Mouse (Mus musculus) hindbrain, embryonic 10.5 days (tissue): ENCODE measurements around the gene Olfr70. TPM values are rescaled to one million over a fixed set of nuclear protein-coding genes. Genes with fewer than 3 reads are reported as not detected.
A peak's percentile ranks its signal among the peaks of the same experiment; 100 is the strongest.

Source experiments
- DNase-seq: peaks from one replicate; pipeline ENCODE4 v3.0.0-alpha.2; 2017; ENCODE audit warnings: low spot score
- H3K27ac ChIP-seq: fragments of 300-500 bp; sonication (generic); 2 replicates; pipeline ENCODE4 v1.5.1; 2016; ENCODE audit warnings: mild to moderate bottlenecking, moderate library complexity
- H3K27me3 ChIP-seq: fragments of 300-500 bp; sonication (generic); 2 replicates; pipeline ENCODE4 v1.6.1; 2016; ENCODE audit warnings: mild to moderate bottlenecking; ENCODE audit not compliant: poor library complexity, insufficient read depth, severe bottlenecking
- H3K36me3 ChIP-seq: fragments of 300-500 bp; sonication (generic); 2 replicates; pipeline ENCODE4 v1.6.1; 2016; ENCODE audit warnings: mild to moderate bottlenecking, moderate library complexity
- H3K4me1 ChIP-seq: fragments of 300-500 bp; sonication (generic); replicated peaks from 2 replicates; pipeline ENCODE4 v1.6.1; 2016; ENCODE audit warnings: mild to moderate bottlenecking
- H3K4me3 ChIP-seq: fragments of 300-500 bp; sonication (generic); 2 replicates; pipeline ENCODE4 v1.5.1; 2016; ENCODE audit warnings: mild to moderate bottlenecking, moderate library complexity
- H3K9me3 ChIP-seq: fragments of 300-500 bp; sonication (generic); 2 replicates; pipeline ENCODE4 v1.6.1; 2016; ENCODE audit warnings: mild to moderate bottlenecking, moderate library complexity
- WGBS: fragments of 180-500 bp; shearing (Covaris S2); methylation state at CpG from one replicate; pipeline ENCODE4 v1.1.7; 2016; 5-methylcytosine and 5-hydroxymethylcytosine counted together
- polyA plus RNA-seq: library from polyadenylated mRNA; unstranded; fragments of >200 nt; fragmentation: Nextera tagmentation; extraction: Ambion mirVana; gene quantifications from 2 replicates; pipeline ENCODE4 v1.2.1, GENCODE M21; 2016

Gene Olfr70
- polyA plus RNA-seq, 1 experiment from 2014 or later = not detected

DNA sequence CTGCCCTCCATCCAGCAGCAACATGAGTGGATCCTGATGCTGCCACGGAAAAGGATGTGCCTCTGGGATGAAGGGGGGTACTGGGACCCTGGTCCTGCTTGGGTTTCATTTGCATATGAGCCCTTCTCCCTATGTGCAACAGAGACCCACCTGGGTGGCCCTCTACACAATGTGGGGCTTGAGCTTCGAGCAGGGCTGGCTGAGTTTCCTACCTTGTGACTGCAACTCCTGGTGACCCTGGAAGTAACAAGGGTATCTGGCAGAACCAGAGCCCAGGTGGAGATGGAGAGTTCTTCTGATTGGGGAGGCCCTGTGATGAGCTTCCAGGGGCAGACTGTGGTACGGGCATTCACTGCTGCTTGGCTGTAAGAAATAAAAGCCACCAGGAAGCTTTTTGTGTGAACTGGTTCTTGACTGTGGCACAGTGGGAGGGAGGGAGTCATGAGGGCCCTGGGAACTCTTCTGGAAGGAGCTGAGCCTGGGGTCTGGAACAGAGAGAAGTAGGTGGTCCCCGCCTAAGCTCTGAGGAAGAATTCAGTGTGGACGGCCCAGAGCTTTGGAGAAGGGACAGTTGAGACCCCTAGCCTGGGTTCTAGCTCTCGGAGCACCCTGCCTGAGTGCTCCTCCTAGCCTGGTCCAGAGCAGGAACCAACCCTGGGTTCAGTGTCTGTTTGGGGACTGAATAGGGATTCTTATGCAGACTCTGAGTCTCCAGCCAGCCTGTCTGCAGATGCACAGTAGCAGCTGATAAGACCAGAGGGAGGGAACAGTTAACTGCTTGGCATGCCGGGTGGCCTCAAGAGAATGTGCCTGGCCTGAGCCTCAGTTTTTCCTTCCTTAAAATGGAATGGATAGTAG lies 27.3 kb upstream of the Olfr70 start:
- no peak overlapping the region for H3K27ac ChIP-seq
- peaks cover 28% of the 10 kb centered on the region for H3K4me1 ChIP-seq
- H3K4me3 ChIP-seq = no peak overlapping the region
- no peaks in the 10 kb centered on the region for H3K9me3 ChIP-seq
- 71% methylated on average over 7 of the region's 7 CpGs for WGBS
- no peak for DNase-seq
- H3K27me3 ChIP-seq = no peaks in the 10 kb centered on the region
- no peaks in the 10 kb centered on the region for H3K36me3 ChIP-seq

GRCm38 (mm10) chr4:43726995-43727394 lies 26.4 kb upstream of the Olfr70 start, which contains the start of gene Hrct1:
Gene Hrct1 (plus strand): TSS chr4:43727188.
- DNase-seq = no peak
- 54% methylated on average over 3 of the region's 3 CpGs for WGBS
- no peaks in the 10 kb centered on the region for H3K36me3 ChIP-seq
- H3K9me3 ChIP-seq = no peaks in the 10 kb centered on the region
- H3K27ac ChIP-seq = no peak within 1 kb of the TSS
- peaks cover 28% of the 10 kb centered on the region for H3K4me1 ChIP-seq
- no peak within 1 kb of the TSS for H3K4me3 ChIP-seq
- no peaks in the 10 kb centered on the region for H3K27me3 ChIP-seq

DNA sequence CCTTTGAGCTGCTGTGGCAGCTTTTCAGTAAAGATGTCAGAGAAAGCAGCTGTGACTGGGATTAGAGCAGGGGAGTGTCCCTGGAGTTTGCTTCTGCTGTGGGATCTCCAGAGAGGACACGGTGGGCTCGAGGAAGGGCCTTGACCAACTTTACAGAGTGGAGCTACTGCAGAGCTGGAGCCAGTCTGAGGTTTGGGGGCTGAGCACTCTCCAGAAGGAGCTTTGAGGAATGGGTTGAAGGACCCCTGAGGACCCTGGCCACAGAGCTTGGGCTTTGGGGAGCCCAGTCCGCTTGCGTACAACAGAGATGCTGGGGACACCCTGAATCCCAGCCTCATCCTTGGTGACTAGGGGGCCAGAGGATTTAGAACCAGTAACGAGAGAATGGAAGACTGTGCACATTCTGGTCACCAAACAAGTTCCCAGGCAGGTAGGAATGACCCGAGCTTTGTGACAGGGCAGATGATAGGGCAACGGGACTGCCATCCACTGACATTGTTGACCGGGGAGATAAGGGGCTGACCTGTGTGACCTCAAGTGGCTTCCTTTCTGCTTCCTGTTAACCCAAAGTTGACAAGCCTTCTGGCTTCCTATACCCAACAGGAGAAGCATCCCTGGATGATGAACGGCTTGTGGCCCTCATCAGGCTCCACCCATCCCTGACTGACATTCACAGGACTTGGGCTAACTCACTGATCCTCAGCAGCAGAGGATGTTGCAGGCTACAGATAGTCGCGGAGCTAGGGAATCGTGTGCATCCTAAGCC lies 25.8 kb upstream of the Olfr70 start:
- no peak for DNase-seq
- H3K27ac ChIP-seq = no peak overlapping the region
- no peaks in the 10 kb centered on the region for H3K27me3 ChIP-seq
- no peak overlapping the region for H3K4me3 ChIP-seq
- no peaks in the 10 kb centered on the region for H3K9me3 ChIP-seq
- no peaks in the 10 kb centered on the region for H3K36me3 ChIP-seq
- 71% methylated on average over 12 of the region's 12 CpGs for WGBS
- H3K4me1 ChIP-seq = peaks cover 28% of the 10 kb centered on the region

GRCm38 (mm10) chr4:43724764-43725163 lies 24.2 kb upstream of the Olfr70 start:
- peak; percentile 18 for DNase-seq

GRCm38 (mm10) chr4:43722191-43722590 lies 21.6 kb upstream of the Olfr70 start:
- H3K36me3 ChIP-seq = no peaks in the 10 kb centered on the region

More at GRCm38 (mm10) chr4:43724764-43725163, 24.2 kb upstream of the Olfr70 start:
- Histone ChIP-seq H3K27ac (no peak overlapping the region), H3K4me1 (peaks cover 18% of the 10 kb centered on the region), H3K36me3 (no peaks in the 10 kb centered on the region), H3K27me3 (no peaks in the 10 kb centered on the region), H3K4me3 (no peak overlapping the region), H3K9me3 (no peaks in the 10 kb centered on the region)
- WGBS = 41% methylated on average over 1 of the region's 1 CpGs

DNA sequence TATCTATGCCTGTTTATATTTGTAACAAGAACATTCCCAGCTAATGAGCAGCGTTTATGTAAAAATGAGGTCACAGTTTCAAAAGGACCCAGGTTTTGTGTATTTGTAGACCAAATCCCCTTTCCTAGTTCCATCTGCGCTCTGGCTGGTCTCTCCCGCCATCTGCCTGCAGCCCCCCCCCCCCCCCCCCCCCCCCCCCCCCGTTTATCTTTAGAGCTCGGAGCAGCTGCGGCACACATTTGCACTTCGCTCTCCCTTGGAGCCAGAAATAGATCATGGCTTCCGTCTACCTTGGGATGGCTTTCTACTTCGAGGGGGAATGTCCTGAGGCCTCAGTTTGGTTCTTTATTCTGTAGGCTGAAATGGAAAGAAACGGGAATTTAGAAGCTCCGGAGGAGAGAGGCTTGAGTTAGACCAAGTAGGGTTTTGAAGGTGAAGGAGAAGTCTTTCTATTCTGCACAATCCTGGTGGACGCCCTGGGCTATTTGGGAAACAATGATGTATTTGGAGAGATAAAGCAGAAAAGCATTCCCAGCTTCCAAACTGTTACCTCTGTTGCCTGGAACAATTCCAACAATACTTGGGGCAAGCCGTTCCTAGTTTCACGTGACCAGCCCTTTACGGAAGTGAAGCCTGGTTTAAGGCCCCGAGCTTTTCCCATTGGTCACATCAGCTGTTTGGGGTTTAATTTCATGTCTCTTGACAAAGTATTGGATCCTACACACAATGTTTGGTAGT lies 20.1 kb upstream of the Olfr70 start:
- H3K4me1 ChIP-seq = no peaks in the 10 kb centered on the region
- no peak overlapping the region for H3K27ac ChIP-seq
- 67% methylated on average over 16 of the region's 16 CpGs for WGBS
- no peaks in the 10 kb centered on the region for H3K27me3 ChIP-seq
- no peak overlapping the region for H3K4me3 ChIP-seq
- no peaks in the 10 kb centered on the region for H3K9me3 ChIP-seq
- no peak for DNase-seq
- H3K36me3 ChIP-seq = no peaks in the 10 kb centered on the region

More at GRCm38 (mm10) chr4:43722191-43722590, 21.6 kb upstream of the Olfr70 start:
- Histone ChIP-seq H3K27me3 (no peaks in the 10 kb centered on the region), H3K4me1 (peaks cover 4% of the 10 kb centered on the region; the same call in 1 of the 2 replicates), H3K9me3 (no peaks in the 10 kb centered on the region), H3K4me3 (no peak overlapping the region), H3K27ac (no peak overlapping the region)
- 93% methylated on average over 4 of the region's 4 CpGs for WGBS
- no peak for DNase-seq

DNA sequence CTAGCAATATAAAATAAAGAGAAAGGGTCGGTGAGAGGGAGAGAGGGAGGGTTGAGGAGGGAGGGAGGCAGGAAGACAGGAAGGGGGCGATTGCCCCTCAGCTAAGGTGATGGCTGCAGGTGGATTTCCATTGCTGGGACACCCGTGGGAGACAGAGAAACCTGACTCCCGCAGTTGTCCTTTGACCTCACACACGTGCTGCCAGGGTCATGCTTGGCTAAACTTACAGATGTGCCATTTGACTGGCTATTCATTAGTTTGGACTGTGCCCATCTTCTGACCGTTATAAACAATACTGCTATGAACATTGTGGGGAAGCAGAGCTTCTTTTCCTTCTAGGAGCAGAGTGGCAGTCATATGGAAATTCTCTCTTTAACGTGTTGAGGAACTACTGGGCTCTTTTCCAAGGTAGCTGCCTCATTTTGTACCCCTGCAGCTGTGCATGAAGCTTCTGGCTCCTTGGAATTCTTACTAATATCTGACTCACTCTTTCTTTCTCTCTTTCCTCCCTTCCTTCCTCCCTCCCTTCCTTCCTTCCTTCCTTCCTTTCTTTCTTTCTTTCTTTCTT lies 13.1 kb upstream of the Olfr70 start:
- no peaks in the 10 kb centered on the region for H3K27me3 ChIP-seq
- no peaks in the 10 kb centered on the region for H3K9me3 ChIP-seq
- no peak for DNase-seq
- no peak overlapping the region for H3K27ac ChIP-seq
- no peaks in the 10 kb centered on the region for H3K4me1 ChIP-seq
- H3K4me3 ChIP-seq = no peak overlapping the region
- WGBS = 52% methylated on average over 7 of the region's 7 CpGs
- H3K36me3 ChIP-seq = no peaks in the 10 kb centered on the region

GRCm38 (mm10) chr4:43711821-43712220 lies 11.2 kb upstream of the Olfr70 start:
- Histone ChIP-seq H3K4me1 (peaks cover 5% of the 10 kb centered on the region), H3K9me3 (no peaks in the 10 kb centered on the region), H3K36me3 (no peaks in the 10 kb centered on the region), H3K27ac (no peak overlapping the region), H3K27me3 (no peaks in the 10 kb centered on the region), H3K4me3 (no peak overlapping the region)
- 2% methylated on average over 2 of the region's 2 CpGs for WGBS
- DNase-seq = peak; percentile 79

- DNase-seq = no peak
- Histone ChIP-seq H3K27ac (no peak within 1 kb of the TSS), H3K9me3 (no peaks in the 10 kb centered on the region), H3K4me3 (no peak within 1 kb of the TSS), H3K27me3 (no peaks in the 10 kb centered on the region), H3K36me3 (no peaks in the 10 kb centered on the region), H3K4me1 (peaks cover 5% of the 10 kb centered on the region)
- WGBS = 85% methylated on average over 6 of the region's 6 CpGs
Observed at GRCm38 (mm10) chr4:43709869-43710268, 9.3 kb upstream of the Olfr70 start, which contains the start of gene Olfr71. Gene Olfr71 (minus strand): TSS chr4:43710255.

GRCm38 (mm10) chr4:43705991-43706390 lies 5.4 kb upstream of the Olfr70 start:
- H3K4me1 ChIP-seq = peaks cover 8% of the 10 kb centered on the region
- H3K36me3 ChIP-seq = no peaks in the 10 kb centered on the region
- 88% methylated on average over 13 of the region's 13 CpGs for WGBS
- H3K9me3 ChIP-seq = no peaks in the 10 kb centered on the region
- H3K27me3 ChIP-seq = no peaks in the 10 kb centered on the region
- no peak for DNase-seq
- 0 out of 2 replicates have a peak overlapping the region, but pooled peaks have one; percentile 16 for H3K27ac ChIP-seq
- no peak overlapping the region for H3K4me3 ChIP-seq

DNA sequence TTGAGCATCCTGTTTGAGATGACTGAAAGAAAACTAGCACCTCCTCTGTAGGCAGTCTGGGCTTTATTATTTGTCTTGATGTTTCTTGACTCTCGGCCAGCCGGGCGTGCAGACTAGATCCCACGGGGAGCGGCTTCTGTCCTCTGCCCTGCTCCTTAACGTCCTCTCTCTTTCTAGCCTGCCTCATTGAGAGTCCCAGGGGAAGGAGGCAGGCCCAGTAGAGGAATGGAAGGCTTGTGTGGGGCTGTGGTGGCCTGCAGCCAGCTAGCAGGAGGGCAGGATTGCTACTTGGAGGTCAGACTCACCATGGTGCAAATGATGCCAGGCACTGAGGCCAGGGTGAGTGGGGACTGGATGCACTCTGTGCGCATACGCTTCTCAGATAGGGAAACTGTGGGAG lies 3.2 kb upstream of the Olfr70 start:
- H3K9me3 ChIP-seq = no peaks in the 10 kb centered on the region
- H3K27ac ChIP-seq = no peak overlapping the region
- peaks cover 8% of the 10 kb centered on the region for H3K4me1 ChIP-seq
- WGBS = 85% methylated on average over 8 of the region's 8 CpGs
- no peak overlapping the region for H3K4me3 ChIP-seq
- no peaks in the 10 kb centered on the region for H3K36me3 ChIP-seq
- DNase-seq = no peak
- H3K27me3 ChIP-seq = no peaks in the 10 kb centered on the region

DNA sequence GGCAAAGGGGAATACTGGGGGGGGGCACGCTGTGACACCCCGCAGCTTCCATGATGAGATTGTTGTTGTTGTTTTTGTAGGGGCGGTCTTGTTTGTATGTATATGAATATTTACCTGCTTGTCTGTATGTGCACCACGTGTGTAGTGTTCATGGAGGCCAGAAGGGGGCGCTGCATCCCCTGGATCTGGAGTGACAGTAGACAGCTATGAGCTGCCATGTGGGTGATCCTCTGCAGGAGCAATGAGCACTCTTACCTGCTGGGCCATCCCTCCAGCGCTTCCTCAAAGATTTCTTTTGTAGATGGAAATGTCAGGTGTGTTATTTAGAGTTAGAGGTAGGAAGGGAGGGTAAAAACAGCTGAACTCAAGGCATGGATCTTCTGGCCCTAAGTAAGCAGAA lies 2.8 kb upstream of the Olfr70 start:
- peaks cover 8% of the 10 kb centered on the region for H3K4me1 ChIP-seq
- 76% methylated on average over 6 of the region's 6 CpGs for WGBS

More for the DNA sequence above, 2.8 kb upstream of the Olfr70 start:
- Histone ChIP-seq H3K27ac (no peak overlapping the region), H3K9me3 (no peaks in the 10 kb centered on the region), H3K27me3 (no peaks in the 10 kb centered on the region), H3K4me3 (no peak overlapping the region), H3K36me3 (no peaks in the 10 kb centered on the region)
- no peak for DNase-seq
